Mouse (Mus musculus): ENCODE measurements around the gene Fig4. TPM values are rescaled to one million over a fixed set of nuclear protein-coding genes. Genes with fewer than 3 reads are reported as not detected.

Fig4 gene
- total and polyA plus RNA-seq, 2 experiments from 2014 or later, result 36.4 to 40.4 TPM

- DNase-seq, result no peak
- no peak overlapping the region for H3K27ac ChIP-seq (ENCODE audit: low read depth, low read length)
- H3K9me3 ChIP-seq (ENCODE audit: low read length), result no peaks in the 10 kb centered on the region
- 0 out of 2 replicates have a peak, but pooled peaks cover 6% of the 10 kb centered on the region for H3K36me3 ChIP-seq (ENCODE audit: insufficient read depth)
- no peak overlapping the region for H3K4me2 ChIP-seq (ENCODE audit: low read depth)
- no peak for ATAC-seq
- no peaks in the 10 kb centered on the region for H3K4me1 ChIP-seq (ENCODE audit: insufficient read depth)
- 83% methylated on average over 1 of the region's 1 CpGs for WGBS
- H3K9ac ChIP-seq, result no peak overlapping the region
- no peak for TF ChIP-seq CTCF (IDR thresholded peaks at IDR 0.05; ENCODE audit: low read depth)
- H3K4me3 ChIP-seq (ENCODE audit: low read depth, low read length), result no peak overlapping the region
- H3K27me3 ChIP-seq (ENCODE audit: insufficient read depth, low read length), result no peaks in the 10 kb centered on the region
Observed at GRCm38 (mm10) chr10:41274871-41275270, 28.2 kb downstream of the Fig4 start.

- no peak overlapping the region for H3K4me3 ChIP-seq (ENCODE audit: low read depth, low read length)
- no peak overlapping the region for H3K9ac ChIP-seq
- no peak overlapping the region for H3K4me2 ChIP-seq (ENCODE audit: low read depth)
- 44% methylated on average over 7 of the region's 7 CpGs for WGBS
- H3K27me3 ChIP-seq (ENCODE audit: insufficient read depth, low read length), result no peaks in the 10 kb centered on the region
- peak; percentile 63 for DNase-seq
- TF ChIP-seq CTCF (IDR thresholded peaks at IDR 0.05; ENCODE audit: low read depth), result peak; percentile 67
- H3K27ac ChIP-seq (ENCODE audit: low read depth, low read length), result no peak overlapping the region
- no peaks in the 10 kb centered on the region for H3K4me1 ChIP-seq (ENCODE audit: insufficient read depth)
- peaks cover 18% of the 10 kb centered on the region; the same call in 1 of the 2 replicates for H3K36me3 ChIP-seq (ENCODE audit: insufficient read depth)
- no peaks in the 10 kb centered on the region for H3K9me3 ChIP-seq (ENCODE audit: low read length)
- ATAC-seq, result peak; percentile 32; the same call in 1 of the 2 replicates
Observed at GRCm38 (mm10) chr10:41271860-41272259, 31.2 kb downstream of the Fig4 start.

GRCm38 (mm10) chr10:41261889-41262288 lies 41.2 kb downstream of the Fig4 start:
- Histone ChIP-seq H3K9me3 (ENCODE audit: low read length) (no peaks in the 10 kb centered on the region), H3K4me2 (ENCODE audit: low read depth) (no peak overlapping the region), H3K27ac (ENCODE audit: low read depth, low read length) (no peak overlapping the region), H3K4me1 (ENCODE audit: insufficient read depth) (no peaks in the 10 kb centered on the region), H3K27me3 (ENCODE audit: insufficient read depth, low read length) (no peaks in the 10 kb centered on the region), H3K9ac (no peak overlapping the region), H3K36me3 (ENCODE audit: insufficient read depth) (peaks cover 16% of the 10 kb centered on the region), H3K4me3 (ENCODE audit: low read depth, low read length) (no peak overlapping the region)
- no peak for DNase-seq
- TF ChIP-seq CTCF (IDR thresholded peaks at IDR 0.05; ENCODE audit: low read depth), result 0 out of 2 replicates have a peak, but pooled peaks have one; percentile 10
- no peak for ATAC-seq

- H3K4me3 ChIP-seq (ENCODE audit: low read depth, low read length), result no peak overlapping the region
- TF ChIP-seq CTCF (IDR thresholded peaks at IDR 0.05; ENCODE audit: low read depth), result no peak
Observed at GRCm38 (mm10) chr10:41261218-41261617, 41.8 kb downstream of the Fig4 start.

GRCm38 (mm10) chr10:41260243-41261006 lies 42.6 kb downstream of the Fig4 start:
- Histone ChIP-seq H3K4me2 (ENCODE audit: low read depth) (no peak overlapping the region), H3K9ac (no peak overlapping the region), H3K4me3 (ENCODE audit: low read depth, low read length) (no peak overlapping the region), H3K27ac (ENCODE audit: low read depth, low read length) (no peak overlapping the region), H3K36me3 (ENCODE audit: insufficient read depth) (peaks cover 24% of the 10 kb centered on the region), H3K27me3 (ENCODE audit: insufficient read depth, low read length) (no peaks in the 10 kb centered on the region), H3K4me1 (ENCODE audit: insufficient read depth) (no peaks in the 10 kb centered on the region), H3K9me3 (ENCODE audit: low read length) (no peaks in the 10 kb centered on the region)
- ATAC-seq (no peak), DNase-seq (no peak)
- no peak for TF ChIP-seq CTCF (IDR thresholded peaks at IDR 0.05; ENCODE audit: low read depth)
- WGBS, result 53% methylated on average over 8 of the region's 8 CpGs

More at GRCm38 (mm10) chr10:41261218-41261617, 41.8 kb downstream of the Fig4 start:
- no peak overlapping the region for H3K27ac ChIP-seq (ENCODE audit: low read depth, low read length)
- H3K9me3 ChIP-seq (ENCODE audit: low read length), result no peaks in the 10 kb centered on the region
- H3K27me3 ChIP-seq (ENCODE audit: insufficient read depth, low read length), result no peaks in the 10 kb centered on the region
- 57% methylated on average over 1 of the region's 1 CpGs for WGBS
- no peaks in the 10 kb centered on the region for H3K4me1 ChIP-seq (ENCODE audit: insufficient read depth)
- no peak overlapping the region for H3K9ac ChIP-seq
- DNase-seq, result no peak
- H3K4me2 ChIP-seq (ENCODE audit: low read depth), result no peak overlapping the region
- ATAC-seq, result no peak
- H3K36me3 ChIP-seq (ENCODE audit: insufficient read depth), result peaks cover 17% of the 10 kb centered on the region

GRCm38 (mm10) chr10:41250749-41251065 lies 52.4 kb downstream of the Fig4 start:
- Histone ChIP-seq H3K4me1 (ENCODE audit: insufficient read depth) (no peaks in the 10 kb centered on the region), H3K9me3 (ENCODE audit: low read length) (no peaks in the 10 kb centered on the region), H3K9ac (no peak overlapping the region), H3K4me2 (ENCODE audit: low read depth) (no peak overlapping the region), H3K27me3 (ENCODE audit: insufficient read depth, low read length) (no peaks in the 10 kb centered on the region), H3K36me3 (ENCODE audit: insufficient read depth) (peaks cover 43% of the 10 kb centered on the region), H3K27ac (ENCODE audit: low read depth, low read length) (no peak overlapping the region), H3K4me3 (ENCODE audit: low read depth, low read length) (no peak overlapping the region)
- WGBS, result 82% methylated on average over 5 of the region's 5 CpGs
- DNase-seq (no peak), ATAC-seq (no peak)
- TF ChIP-seq CTCF (IDR thresholded peaks at IDR 0.05; ENCODE audit: low read depth), result no peak

- ATAC-seq, result no peak
- TF ChIP-seq CTCF (IDR thresholded peaks at IDR 0.05; ENCODE audit: low read depth), result no peak
- Histone ChIP-seq H3K27ac (ENCODE audit: low read depth, low read length) (no peak overlapping the region), H3K4me1 (ENCODE audit: insufficient read depth) (no peaks in the 10 kb centered on the region), H3K9me3 (ENCODE audit: low read length) (no peaks in the 10 kb centered on the region), H3K27me3 (ENCODE audit: insufficient read depth, low read length) (no peaks in the 10 kb centered on the region), H3K36me3 (ENCODE audit: insufficient read depth) (peaks cover 46% of the 10 kb centered on the region), H3K9ac (no peak overlapping the region), H3K4me3 (ENCODE audit: low read depth, low read length) (no peak overlapping the region), H3K4me2 (ENCODE audit: low read depth) (no peak overlapping the region)
- WGBS, result 71% methylated on average over 8 of the region's 8 CpGs
- no peak for DNase-seq
Observed at GRCm38 (mm10) chr10:41250045-41250748, 52.9 kb downstream of the Fig4 start.

Data from forebrain, postnatal 0 days (tissue).